Mouse (Mus musculus): ENCODE results near the gene Ggt1.
A peak's percentile ranks its signal among the peaks of the same experiment; 100 is the strongest.

Ggt1 gene

DNA sequence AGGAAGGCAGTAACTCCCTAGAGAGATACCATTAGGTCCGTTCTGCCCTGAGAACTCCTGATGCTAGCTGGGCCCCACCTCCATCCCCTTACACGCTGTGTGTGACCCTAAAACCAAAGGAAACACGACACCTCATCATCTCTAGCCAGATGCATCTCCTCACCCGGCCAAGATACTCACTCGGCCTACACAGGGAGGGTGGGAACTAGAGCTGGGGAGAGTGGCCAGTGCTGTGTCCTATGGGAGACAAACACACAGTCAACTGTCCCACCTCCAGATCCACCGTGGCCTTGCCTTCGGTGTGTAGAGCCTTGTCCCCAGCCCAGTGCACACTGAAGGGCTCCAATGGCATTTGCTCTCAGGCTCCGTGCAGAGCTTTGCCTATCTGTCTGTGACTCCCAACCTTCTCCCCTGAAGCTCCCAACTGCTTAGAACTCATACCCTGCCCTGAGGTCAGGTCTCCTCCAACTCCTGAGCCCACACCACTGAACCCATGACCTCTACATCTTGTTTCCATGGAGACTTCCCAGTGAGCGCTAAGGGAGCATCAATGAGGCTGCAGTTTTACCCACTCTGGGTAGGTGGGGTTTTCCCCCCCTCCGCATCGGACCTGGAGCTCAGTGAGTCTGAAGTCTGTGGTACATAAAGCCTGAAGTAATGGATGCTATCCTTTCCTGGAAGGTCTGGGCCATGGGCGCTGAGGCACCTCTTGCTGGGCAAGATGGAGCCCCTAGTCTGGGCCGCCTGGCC, 8.5 kb upstream of the Ggt1 start:
- peaks cover 57% of the 10 kb centered on the region for H3K27me3 ChIP-seq (ENCODE audit: insufficient read depth, low read length)
- H3K4me3 ChIP-seq (replicated peaks; ENCODE audit: low read length): 0 out of 2 replicates have a peak overlapping the region, but pooled peaks have one; percentile 54
- no peaks in the 10 kb centered on the region for H3K9me3 ChIP-seq (ENCODE audit: low read length)
- H3K4me1 ChIP-seq (replicated peaks; ENCODE audit: low read depth, low read length): peaks cover 38% of the 10 kb centered on the region
- no peaks in the 10 kb centered on the region for H3K36me3 ChIP-seq (ENCODE audit: insufficient read depth, low read length)
- TF ChIP-seq POU5F1 (IDR thresholded peaks at IDR 0.05; ENCODE audit: borderline replicate concordance, low read length) (no peak), NANOG (IDR thresholded peaks at IDR 0.05; ENCODE audit: borderline replicate concordance, low read length) (no peak), CTCF (conservative IDR thresholded peaks at IDR 0.05; ENCODE audit: low read length) (no peak)

DNA sequence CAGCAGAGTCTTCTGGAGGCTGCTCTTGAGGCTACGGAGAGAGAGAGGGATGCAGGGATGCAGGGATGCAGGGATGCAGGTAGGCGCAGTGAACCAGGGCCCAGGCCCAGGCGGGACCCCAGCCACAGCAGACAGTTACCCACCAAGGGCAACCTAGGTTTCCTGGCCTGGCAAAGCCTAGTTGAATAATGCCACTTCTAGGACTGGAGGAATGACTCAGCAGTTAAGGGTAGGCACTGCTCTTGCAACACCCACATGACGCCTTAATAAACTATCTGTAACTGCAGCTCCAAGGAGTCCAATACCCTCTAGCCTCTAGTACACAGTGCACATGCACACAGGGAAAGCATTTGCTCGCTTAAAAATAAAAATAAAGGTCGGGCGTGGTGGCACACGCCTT, 7.3 kb upstream of the Ggt1 start:
- peaks cover 69% of the 10 kb centered on the region for H3K27me3 ChIP-seq (ENCODE audit: insufficient read depth, low read length)
- no peaks in the 10 kb centered on the region for H3K9me3 ChIP-seq (ENCODE audit: low read length)
- no peaks in the 10 kb centered on the region for H3K36me3 ChIP-seq (ENCODE audit: insufficient read depth, low read length)
- H3K4me1 ChIP-seq (replicated peaks; ENCODE audit: low read depth, low read length): peaks cover 42% of the 10 kb centered on the region
- peak overlapping the region; percentile 54 for H3K4me3 ChIP-seq (replicated peaks; ENCODE audit: low read length)
- TF ChIP-seq NANOG (IDR thresholded peaks at IDR 0.05; ENCODE audit: borderline replicate concordance, low read length): no peak
- TF ChIP-seq CTCF (conservative IDR thresholded peaks at IDR 0.05; ENCODE audit: low read length): no peak
- no peak for TF ChIP-seq POU5F1 (IDR thresholded peaks at IDR 0.05; ENCODE audit: borderline replicate concordance, low read length)

DNA sequence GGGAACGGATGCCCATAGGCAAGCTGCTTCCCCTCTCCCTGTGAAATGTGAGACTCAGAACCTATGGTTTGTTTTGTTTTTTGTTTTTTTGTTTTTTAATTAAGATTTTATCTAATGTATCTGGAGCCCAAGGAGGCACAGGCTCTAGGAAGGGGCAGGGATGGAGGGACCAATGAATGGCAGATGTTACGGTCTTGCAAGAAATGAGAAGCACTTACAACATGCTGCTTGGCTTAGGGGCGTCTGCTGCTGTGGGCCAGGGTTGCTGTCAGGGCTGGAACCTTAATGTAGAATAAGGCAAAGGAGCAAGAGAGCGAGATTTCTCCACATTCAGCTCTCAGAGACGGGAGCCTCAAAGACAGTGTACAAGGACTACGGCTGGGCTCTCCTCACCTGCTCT, 5.8 kb upstream of the Ggt1 start:
- H3K36me3 ChIP-seq (ENCODE audit: insufficient read depth, low read length): no peaks in the 10 kb centered on the region
- no peak for TF ChIP-seq POU5F1 (IDR thresholded peaks at IDR 0.05; ENCODE audit: borderline replicate concordance, low read length)
- no peak for TF ChIP-seq NANOG (IDR thresholded peaks at IDR 0.05; ENCODE audit: borderline replicate concordance, low read length)
- no peak for TF ChIP-seq CTCF (conservative IDR thresholded peaks at IDR 0.05; ENCODE audit: low read length)
- no peaks in the 10 kb centered on the region for H3K9me3 ChIP-seq (ENCODE audit: low read length)
- H3K4me1 ChIP-seq (replicated peaks; ENCODE audit: low read depth, low read length): peaks cover 52% of the 10 kb centered on the region
- no peak overlapping the region for H3K4me3 ChIP-seq (replicated peaks; ENCODE audit: low read length)
- H3K27me3 ChIP-seq (ENCODE audit: insufficient read depth, low read length): peaks cover 82% of the 10 kb centered on the region

DNA sequence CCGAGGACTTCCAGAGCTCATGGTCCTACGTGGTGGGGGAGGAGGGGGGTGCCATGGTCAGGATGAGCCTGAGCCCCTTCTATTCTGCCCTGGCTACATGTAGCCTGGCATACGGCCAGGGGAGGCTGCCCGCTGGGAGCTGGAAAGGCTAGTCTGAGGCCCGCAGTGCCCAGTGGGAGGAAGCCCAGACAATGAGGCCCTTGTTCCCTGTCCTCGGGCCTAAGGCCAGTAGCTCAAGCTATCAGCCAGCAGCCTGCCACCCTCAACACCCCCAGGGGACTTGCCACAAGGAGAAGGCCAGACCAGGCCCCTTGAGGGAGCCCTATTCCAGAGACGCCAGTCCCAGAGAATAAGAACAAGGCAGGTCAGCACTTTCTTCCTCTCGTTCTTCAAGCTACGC, 5.4 kb upstream of the Ggt1 start:
- Histone ChIP-seq H3K4me1 (replicated peaks; ENCODE audit: low read depth, low read length) (peaks cover 55% of the 10 kb centered on the region), H3K4me3 (replicated peaks; ENCODE audit: low read length) (no peak overlapping the region), H3K36me3 (ENCODE audit: insufficient read depth, low read length) (no peaks in the 10 kb centered on the region), H3K9me3 (ENCODE audit: low read length) (no peaks in the 10 kb centered on the region), H3K27me3 (ENCODE audit: insufficient read depth, low read length) (peaks cover 87% of the 10 kb centered on the region)
- TF ChIP-seq NANOG (IDR thresholded peaks at IDR 0.05; ENCODE audit: borderline replicate concordance, low read length) (no peak), CTCF (conservative IDR thresholded peaks at IDR 0.05; ENCODE audit: low read length) (no peak), POU5F1 (IDR thresholded peaks at IDR 0.05; ENCODE audit: borderline replicate concordance, low read length) (no peak)

DNA sequence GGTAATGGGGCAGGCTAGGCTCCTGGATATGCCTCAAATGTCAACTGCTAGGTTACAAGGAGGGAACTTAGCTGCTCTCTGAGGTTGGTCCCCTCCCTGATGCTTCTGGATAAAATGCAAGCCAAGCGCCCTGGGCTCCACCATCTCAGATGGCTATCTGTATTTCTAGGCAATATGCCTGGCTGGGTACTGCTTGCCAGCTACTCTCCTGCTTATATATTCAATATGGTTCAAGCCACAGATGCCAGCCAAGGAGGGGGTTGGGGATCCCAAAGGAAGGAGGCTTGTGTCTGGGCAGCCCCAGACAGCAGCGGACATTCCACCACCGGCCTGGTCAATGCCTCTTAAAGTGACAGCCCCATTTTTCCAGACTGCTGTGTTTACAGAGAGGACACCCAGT, 2.9 kb upstream of the Ggt1 start:
- Histone ChIP-seq H3K4me1 (replicated peaks; ENCODE audit: low read depth, low read length) (peaks cover 52% of the 10 kb centered on the region), H3K4me3 (replicated peaks; ENCODE audit: low read length) (no peak overlapping the region), H3K27me3 (ENCODE audit: insufficient read depth, low read length) (peaks cover 90% of the 10 kb centered on the region), H3K36me3 (ENCODE audit: insufficient read depth, low read length) (no peaks in the 10 kb centered on the region), H3K9me3 (ENCODE audit: low read length) (no peaks in the 10 kb centered on the region)
- TF ChIP-seq NANOG (IDR thresholded peaks at IDR 0.05; ENCODE audit: borderline replicate concordance, low read length): no peak
- TF ChIP-seq POU5F1 (IDR thresholded peaks at IDR 0.05; ENCODE audit: borderline replicate concordance, low read length): no peak
- TF ChIP-seq CTCF (conservative IDR thresholded peaks at IDR 0.05; ENCODE audit: low read length): no peak

DNA sequence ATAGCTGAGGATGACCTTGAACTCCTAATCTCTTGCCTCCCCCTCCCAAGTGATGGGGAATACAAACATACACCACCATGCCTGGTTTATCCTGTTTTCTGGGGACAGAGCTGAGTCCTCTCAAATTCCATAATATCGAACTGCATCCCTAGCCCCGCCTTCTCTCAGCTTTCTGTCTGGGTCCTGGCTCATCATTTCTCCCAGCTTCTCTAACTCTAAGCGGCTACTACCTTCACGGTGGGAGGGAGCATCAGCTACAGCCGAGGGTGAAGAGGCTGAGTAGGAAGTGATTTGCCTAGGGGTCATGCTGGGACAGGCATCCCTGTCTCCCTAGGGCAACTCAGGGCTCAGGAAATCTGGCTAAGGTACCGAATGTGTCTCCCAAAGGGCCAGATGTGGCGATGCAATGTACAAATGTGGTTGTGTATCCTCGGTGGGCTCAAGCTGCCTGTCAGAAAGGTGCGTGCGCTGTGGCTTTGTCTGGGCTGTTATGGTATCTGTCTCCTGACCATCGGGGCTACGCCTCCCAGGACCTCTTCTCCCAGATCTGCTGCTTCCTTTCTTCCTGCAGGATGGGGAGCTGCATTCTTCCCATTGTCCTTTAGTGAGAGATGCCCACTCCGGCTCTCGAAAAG, 2.2 kb upstream of the Ggt1 start:
- no peaks in the 10 kb centered on the region for H3K36me3 ChIP-seq (ENCODE audit: insufficient read depth, low read length)
- peaks cover 89% of the 10 kb centered on the region for H3K27me3 ChIP-seq (ENCODE audit: insufficient read depth, low read length)
- H3K4me1 ChIP-seq (replicated peaks; ENCODE audit: low read depth, low read length): peaks cover 52% of the 10 kb centered on the region
- peak overlapping the region; percentile 78 for H3K4me3 ChIP-seq (replicated peaks; ENCODE audit: low read length)
- TF ChIP-seq NANOG (IDR thresholded peaks at IDR 0.05; ENCODE audit: borderline replicate concordance, low read length) (no peak), POU5F1 (IDR thresholded peaks at IDR 0.05; ENCODE audit: borderline replicate concordance, low read length) (no peak)
- no peaks in the 10 kb centered on the region for H3K9me3 ChIP-seq (ENCODE audit: low read length)

DNA sequence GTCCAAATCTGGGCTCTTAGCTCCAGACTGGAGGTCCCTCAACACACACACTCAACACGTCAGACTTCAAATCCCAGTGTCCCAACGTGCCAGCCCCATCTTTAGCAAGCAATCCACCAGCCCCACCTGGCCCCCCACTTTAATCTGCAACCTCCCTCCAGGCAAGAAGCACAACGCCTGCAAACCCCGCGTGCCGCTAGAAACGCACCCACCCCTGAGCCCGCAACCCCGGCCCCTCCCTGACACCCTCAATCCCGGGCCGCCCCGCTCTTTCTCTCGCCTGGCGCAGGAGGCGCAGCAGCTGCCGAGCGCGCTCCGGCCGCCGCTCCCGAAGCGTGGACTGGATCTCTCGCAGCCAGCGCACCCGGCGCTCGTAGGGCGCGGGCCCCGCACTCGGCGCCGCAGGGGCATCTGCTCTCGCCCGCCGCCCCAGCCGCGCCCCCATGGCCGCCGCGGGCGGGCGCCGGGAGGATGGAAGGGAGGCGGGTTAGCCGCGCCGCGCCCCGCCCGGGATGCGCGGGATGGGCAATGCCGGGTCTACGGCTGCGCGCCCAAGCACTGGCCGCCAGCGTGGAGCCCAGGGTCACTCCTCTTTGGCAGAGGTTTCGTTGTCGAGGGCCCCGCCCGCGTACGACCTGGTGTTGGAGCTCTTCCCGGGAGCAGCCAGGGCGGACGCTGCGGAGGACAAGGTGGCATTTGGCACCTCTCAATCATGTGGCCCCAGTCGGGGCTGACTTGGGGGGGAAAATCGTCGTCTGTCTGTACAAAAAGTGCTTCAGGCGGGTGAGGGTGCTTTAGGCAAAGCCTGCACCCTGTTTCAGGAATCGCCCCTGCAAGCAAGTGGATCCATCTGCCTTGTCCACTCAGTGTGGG, 1.5 kb upstream of the Ggt1 start, which contains the start of gene Lrrc75b:
Gene Lrrc75b (minus strand): TSS at position 655 of the 873 bp plus-strand sequence.
- H3K9me3 ChIP-seq (ENCODE audit: low read length): no peaks in the 10 kb centered on the region
- H3K36me3 ChIP-seq (ENCODE audit: insufficient read depth, low read length): no peaks in the 10 kb centered on the region
- peak within 1 kb of the TSS; percentile 78 for H3K4me3 ChIP-seq (replicated peaks; ENCODE audit: low read length)
- peaks cover 58% of the 10 kb centered on the region for H3K4me1 ChIP-seq (replicated peaks; ENCODE audit: low read depth, low read length)
- TF ChIP-seq POU5F1 (IDR thresholded peaks at IDR 0.05; ENCODE audit: borderline replicate concordance, low read length): no peak
- peaks cover 94% of the 10 kb centered on the region for H3K27me3 ChIP-seq (ENCODE audit: insufficient read depth, low read length)

DNA sequence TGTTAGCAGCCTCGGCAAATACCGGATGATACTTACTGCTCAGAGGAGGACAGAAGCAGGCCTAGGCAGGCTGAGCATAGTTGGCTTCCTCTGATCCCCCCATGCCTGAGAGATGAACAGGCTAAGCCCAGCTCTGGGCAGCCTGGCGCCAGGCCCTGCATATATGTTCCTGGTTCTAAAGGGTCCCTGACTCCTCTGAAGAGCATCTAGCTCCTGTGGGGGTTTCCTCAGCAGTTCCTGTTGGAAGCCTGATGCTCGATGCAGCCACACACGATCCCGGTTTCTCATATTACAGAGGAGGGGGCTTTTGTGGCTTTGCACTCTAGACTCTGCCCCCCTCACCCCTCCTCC, 880 bp upstream of the Ggt1 start:
- Histone ChIP-seq H3K4me1 (replicated peaks; ENCODE audit: low read depth, low read length) (peaks cover 64% of the 10 kb centered on the region), H3K36me3 (ENCODE audit: insufficient read depth, low read length) (no peaks in the 10 kb centered on the region), H3K27me3 (ENCODE audit: insufficient read depth, low read length) (peaks cover 88% of the 10 kb centered on the region), H3K4me3 (replicated peaks; ENCODE audit: low read length) (peak overlapping the region; percentile 78), H3K9me3 (ENCODE audit: low read length) (no peaks in the 10 kb centered on the region)
- TF ChIP-seq CTCF (conservative IDR thresholded peaks at IDR 0.05; ENCODE audit: low read length): no peak
- TF ChIP-seq POU5F1 (IDR thresholded peaks at IDR 0.05; ENCODE audit: borderline replicate concordance, low read length): no peak
- TF ChIP-seq NANOG (IDR thresholded peaks at IDR 0.05; ENCODE audit: borderline replicate concordance, low read length): no peak
